Mouse (Mus musculus) heart, adult 2 months (tissue): ENCODE measurements around the gene Stard3. TPM values are rescaled to one million over a fixed set of nuclear protein-coding genes. Genes with fewer than 3 reads are reported as not detected.
A peak's percentile ranks its signal among the peaks of the same experiment; 100 is the strongest.

Source experiments
- DNase-seq, 2 experiments: peaks; one replicate each; pipeline ENCODE4 v3.0.0; 2021
- H3K27ac ChIP-seq: fragments of 200-600 bp; 2 replicates; pipeline ENCODE4 v1.8.1; 2022
- H3K27me3 ChIP-seq: fragments of 200-500 bp; 2 replicates; pipeline ENCODE4 v1.6.1; 2012; ENCODE audit warnings: mild to moderate bottlenecking, low read length, inconsistent platforms, mixed read lengths; ENCODE audit not compliant: control insufficient read depth, insufficient read depth
- H3K36me3 ChIP-seq: fragments of 200-500 bp; 2 replicates; pipeline ENCODE4 v1.6.1; 2012; ENCODE audit warnings: low read length, inconsistent platforms; ENCODE audit not compliant: control insufficient read depth, insufficient read depth
- H3K4me1 ChIP-seq: fragments of 200-500 bp; 2 replicates; pipeline ENCODE4 v1.6.1; 2011; ENCODE audit warnings: low read length; ENCODE audit not compliant: control insufficient read depth, insufficient read depth
- H3K4me3 ChIP-seq: fragments of 200-600 bp; 2 replicates; pipeline ENCODE4 v1.8.1; 2022
- H3K79me2 ChIP-seq: fragments of 200-500 bp; replicated peaks from 2 replicates; pipeline ENCODE4 v1.6.1; 2012; ENCODE audit warnings: mild to moderate bottlenecking, inconsistent platforms, low read length, moderate library complexity, mixed read lengths; ENCODE audit not compliant: control insufficient read depth, insufficient read depth
- H3K9ac ChIP-seq: fragments of 200-500 bp; 2 replicates; pipeline ENCODE4 v1.6.1; 2012; ENCODE audit warnings: low read depth, mild to moderate bottlenecking, control low read depth, inconsistent platforms, low read length, mixed read lengths
- CTCF ChIP-seq: fragments of 200-600 bp; IDR thresholded peaks from 2 replicates; pipeline ENCODE4 v1.8.1; 2022; ENCODE audit warnings: antibody characterized with exemption, mild to moderate bottlenecking, moderate library complexity
- EP300 ChIP-seq: fragments of 200-500 bp; IDR thresholded peaks from 2 replicates; pipeline ENCODE4 v1.6.1; 2011; ENCODE audit warnings: low read depth, low read length, control low read depth; ENCODE audit not compliant: insufficient read depth
- POLR2A ChIP-seq: fragments of 200-500 bp; IDR thresholded peaks from 2 replicates; pipeline ENCODE4 v1.6.1; 2011; ENCODE audit warnings: mild to moderate bottlenecking, low read depth, low read length, control low read depth; ENCODE audit not compliant: insufficient read depth
- WGBS: fragments of 180-500 bp; shearing (Covaris S2); methylation state at CpG from one replicate; pipeline ENCODE4 v1.1.7; 2018; 5-methylcytosine and 5-hydroxymethylcytosine counted together
- intact Hi-C: fragments of 180-260 bp; cut with DNase I; formaldehyde crosslinking; loops from one replicate; pipeline ENCODE4 v1.15.1; 2025
- polyA plus RNA-seq: library from polyadenylated mRNA; depleted of rRNA; stranded (reverse); fragments of >200 nt; gene quantifications from 2 replicates; pipeline ENCODE4 v1.2.3, GENCODE M21; 2012
- total RNA-seq, 2 experiments: library from RNA; stranded (reverse); gene quantifications; 2 replicates each; pipeline ENCODE4 v1.2.3; 2021

Gene Stard3
- total and polyA plus RNA-seq, 3 experiments = 19.0 to 58.3 (median 24.3) TPM

DNA sequence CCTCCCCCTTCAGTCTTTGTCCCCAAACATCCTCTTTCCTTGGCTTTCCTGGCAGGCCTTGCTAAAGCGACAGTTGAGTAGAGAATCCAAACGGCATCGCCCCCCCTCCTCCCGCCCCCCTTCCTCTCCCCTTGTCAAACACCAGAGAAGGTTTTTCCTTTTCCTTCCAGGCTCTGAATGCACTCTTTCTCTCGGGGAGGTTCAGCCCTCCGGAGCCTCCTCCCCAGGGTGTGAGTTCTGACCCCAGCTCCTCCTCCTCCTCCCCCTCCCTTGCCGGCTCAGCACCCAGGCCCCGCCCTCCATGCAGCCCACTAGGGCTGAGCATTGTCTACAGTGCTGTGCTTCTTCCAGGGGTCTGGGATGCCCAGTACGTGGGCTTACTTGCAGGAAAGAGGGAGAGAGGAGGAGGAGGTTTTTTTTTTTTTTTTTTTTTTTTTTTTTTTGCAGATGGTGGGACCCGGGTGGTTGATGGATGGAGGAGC, 51.2 kb downstream of the Stard3 start:
- Histone ChIP-seq H3K27ac (no peak overlapping the region), H3K36me3 (no peaks in the 10 kb centered on the region), H3K9ac (no peak overlapping the region), H3K4me3 (no peak overlapping the region), H3K79me2 (no peaks in the 10 kb centered on the region), H3K4me1 (peaks cover 2% of the 10 kb centered on the region), H3K27me3 (no peaks in the 10 kb centered on the region)
- WGBS = 10% methylated on average over 8 of the region's 10 CpGs
- TF ChIP-seq CTCF (no peak), POLR2A (no peak), EP300 (no peak)
- DNase-seq = no peak
- intact Hi-C loops = no loop called here

DNA sequence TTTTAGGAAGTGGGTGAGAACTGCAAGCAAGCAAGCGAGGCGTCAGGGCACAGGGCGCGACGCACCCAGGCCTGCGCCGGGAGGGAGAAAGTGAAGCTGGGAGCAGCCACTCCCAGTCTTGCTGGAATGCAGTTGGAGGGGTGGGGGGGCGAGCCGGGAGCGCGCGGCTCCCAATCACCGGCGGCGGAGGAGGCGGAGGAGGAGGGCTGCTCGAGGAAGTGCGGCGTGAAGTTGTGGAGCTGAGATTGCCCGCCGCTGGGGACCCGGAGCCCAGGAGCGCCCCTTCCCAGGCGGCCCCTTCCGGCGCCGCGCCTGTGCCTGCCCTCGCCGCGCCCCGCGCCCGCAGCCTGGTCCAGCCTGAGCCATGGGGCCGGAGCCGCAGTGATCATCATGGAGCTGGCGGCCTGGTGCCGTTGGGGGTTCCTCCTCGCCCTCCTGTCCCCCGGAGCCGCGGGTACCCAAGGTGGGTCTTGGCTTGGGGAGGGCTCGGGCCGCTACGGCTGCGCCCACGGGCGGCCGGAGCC, 54.2 kb downstream of the Stard3 start, which contains the start of gene Erbb2:
Gene Erbb2, plus strand, starts transcription at position 198 of the 524 bp plus-strand sequence.
- intact Hi-C loops = no loop called here
- Histone ChIP-seq H3K36me3 (no peaks in the 10 kb centered on the region), H3K27ac (peak within 1 kb of the TSS; percentile 90), H3K79me2 (no peaks in the 10 kb centered on the region), H3K4me1 (peaks cover 7% of the 10 kb centered on the region), H3K27me3 (no peaks in the 10 kb centered on the region), H3K4me3 (peak within 1 kb of the TSS; percentile 67), H3K9ac (peak within 1 kb of the TSS; percentile 87)
- WGBS = under 1% methylated on average over 48 of the region's 49 CpGs
- peak; percentile 81 for TF ChIP-seq POLR2A
- TF ChIP-seq EP300 = no peak
- peak; percentile 19 for TF ChIP-seq CTCF
- peak; percentile 82 to 84 for DNase-seq

DNA sequence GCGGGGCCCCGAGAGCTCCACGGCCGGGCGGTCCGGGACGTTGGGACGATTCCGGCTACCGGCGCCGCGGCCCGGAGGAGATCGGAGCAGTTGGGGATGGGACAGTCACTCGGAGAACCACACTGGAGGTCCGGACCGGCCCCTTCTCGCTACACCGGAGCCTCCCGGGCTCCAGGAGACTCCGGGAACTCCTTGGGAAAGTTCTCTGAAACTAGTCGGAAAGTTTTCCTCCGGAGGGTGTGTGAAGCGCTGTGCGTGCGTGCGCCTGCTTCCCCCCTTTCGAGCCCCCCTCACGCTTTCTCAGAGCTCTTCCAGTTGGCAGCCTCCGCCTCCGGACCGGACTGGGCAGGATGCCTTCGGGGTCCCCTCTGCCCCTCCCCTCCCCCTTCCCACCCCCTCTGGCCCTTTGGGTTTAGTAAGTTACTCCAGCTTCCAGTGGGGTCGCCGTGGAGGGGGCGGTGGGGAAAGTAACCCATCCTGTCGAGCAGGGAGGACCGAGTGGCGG, 54.7 kb downstream of the Stard3 start:
- H3K27ac ChIP-seq = peak overlapping the region; percentile 90
- DNase-seq = no peak
- peak overlapping the region; percentile 67 for H3K4me3 ChIP-seq
- H3K27me3 ChIP-seq = no peaks in the 10 kb centered on the region
- no peak for TF ChIP-seq POLR2A
- no peak for TF ChIP-seq CTCF
- no peak for TF ChIP-seq EP300
- H3K79me2 ChIP-seq = peaks cover 2% of the 10 kb centered on the region; the same call in 1 of the 2 replicates
- H3K9ac ChIP-seq = peak overlapping the region; percentile 87
- WGBS = 0% methylated on average over 40 of the region's 40 CpGs
- H3K36me3 ChIP-seq = no peaks in the 10 kb centered on the region
- H3K4me1 ChIP-seq = peaks cover 7% of the 10 kb centered on the region
- intact Hi-C loops = no loop called here

DNA sequence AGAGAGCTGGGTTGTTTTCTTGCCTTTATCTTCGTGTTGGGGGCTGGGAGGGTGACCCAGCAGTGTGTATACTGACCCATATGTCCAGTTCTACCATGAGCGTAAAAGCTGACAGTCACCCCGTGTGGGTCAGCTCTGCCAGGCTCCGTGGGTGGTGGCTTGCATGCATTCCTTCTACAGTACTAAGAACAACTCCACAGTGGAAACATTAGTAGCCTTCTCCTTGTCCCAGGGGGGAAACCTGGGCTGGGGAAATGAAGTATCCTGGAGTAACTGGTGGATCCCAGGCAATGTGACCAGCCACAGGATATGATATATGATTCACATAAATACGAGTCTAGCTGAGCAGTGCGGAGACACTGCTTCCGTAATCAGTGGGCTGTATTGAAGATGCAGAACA, 55.6 kb downstream of the Stard3 start:
- WGBS = 29% methylated on average over 7 of the region's 7 CpGs
- Histone ChIP-seq H3K79me2 (peaks cover 2% of the 10 kb centered on the region; the same call in 1 of the 2 replicates), H3K4me1 (peaks cover 9% of the 10 kb centered on the region), H3K27me3 (no peaks in the 10 kb centered on the region), H3K27ac (no peak overlapping the region), H3K4me3 (no peak overlapping the region), H3K9ac (no peak overlapping the region), H3K36me3 (no peaks in the 10 kb centered on the region)
- TF ChIP-seq CTCF (no peak), EP300 (no peak), POLR2A (no peak)
- no peak for DNase-seq
- intact Hi-C loops = no loop called here

DNA sequence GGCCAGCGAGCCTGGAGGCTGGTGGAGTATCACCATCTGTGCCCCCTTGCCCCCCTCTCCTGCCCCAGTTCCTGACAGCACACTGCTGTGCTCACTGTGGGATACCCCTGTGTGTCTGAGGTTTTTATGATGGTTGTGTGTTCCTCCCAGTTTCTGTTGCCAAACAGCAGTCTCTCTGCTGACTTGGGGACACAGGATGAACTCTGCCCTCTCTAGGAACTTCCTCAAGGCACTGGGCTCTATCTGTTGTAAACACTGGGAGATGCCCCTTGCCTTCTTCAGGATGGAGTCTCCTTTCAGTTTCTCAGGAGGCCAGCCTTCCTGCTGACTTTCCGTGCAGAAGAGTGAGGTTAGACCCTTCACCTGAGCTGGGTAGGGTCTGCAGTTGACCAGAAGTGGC, 56.0 kb downstream of the Stard3 start:
- Histone ChIP-seq H3K27me3 (no peaks in the 10 kb centered on the region), H3K79me2 (peaks cover 2% of the 10 kb centered on the region; the same call in 1 of the 2 replicates), H3K4me1 (peaks cover 9% of the 10 kb centered on the region), H3K36me3 (no peaks in the 10 kb centered on the region), H3K4me3 (no peak overlapping the region), H3K9ac (no peak overlapping the region), H3K27ac (no peak overlapping the region)
- TF ChIP-seq CTCF (no peak), EP300 (no peak), POLR2A (no peak)
- 57% methylated on average over 2 of the region's 2 CpGs for WGBS
- no peak for DNase-seq
- intact Hi-C loops = no loop called here

DNA sequence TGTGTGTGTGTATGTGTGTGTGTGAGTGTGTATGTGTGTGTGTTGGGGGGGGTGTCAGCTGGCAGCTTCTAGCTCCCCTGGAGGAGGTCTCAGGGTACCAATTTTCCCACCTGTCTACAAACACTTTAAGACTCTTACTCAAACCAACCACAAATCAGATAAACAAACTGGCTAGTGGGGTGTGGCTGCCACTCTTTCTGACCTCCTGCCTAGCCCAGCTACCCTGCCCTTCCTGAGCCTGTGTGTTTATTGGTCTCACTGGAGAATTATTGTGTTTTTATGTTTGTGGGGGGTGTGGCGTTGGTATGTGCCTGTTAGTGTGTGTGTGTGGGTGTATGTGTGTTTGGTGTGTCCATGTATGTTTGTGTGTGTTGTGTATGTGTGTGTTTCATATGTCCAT, 58.9 kb downstream of the Stard3 start:
- intact Hi-C loops = no loop called here
- H3K79me2 ChIP-seq = peaks cover 2% of the 10 kb centered on the region; the same call in 1 of the 2 replicates
- no peak overlapping the region for H3K4me3 ChIP-seq
- peaks cover 7% of the 10 kb centered on the region for H3K4me1 ChIP-seq
- DNase-seq = no peak
- no peaks in the 10 kb centered on the region for H3K36me3 ChIP-seq
- no peaks in the 10 kb centered on the region for H3K27me3 ChIP-seq
- WGBS = 69% methylated on average over 1 of the region's 1 CpGs
- TF ChIP-seq POLR2A (no peak), CTCF (no peak), EP300 (no peak)
- H3K27ac ChIP-seq = no peak overlapping the region
- no peak overlapping the region for H3K9ac ChIP-seq
